Mouse (Mus musculus) bone marrow, adult 2 months (tissue): Measurements from ENCODE around the gene Cpa1. TPM values are rescaled to one million over a fixed set of nuclear protein-coding genes. Genes with fewer than 3 reads are reported as not detected.

ENCODE experiments used
- H3K27ac ChIP-seq: fragments of 200-500 bp; 2 replicates; pipeline ENCODE4 v1.5.1; 2012; ENCODE audit warnings: low read depth, mild to moderate bottlenecking, control low read depth, inconsistent platforms, low read length; ENCODE audit not compliant: control insufficient read depth, poor library complexity, insufficient read depth
- H3K4me1 ChIP-seq: fragments of 200-500 bp; 2 replicates; pipeline ENCODE4 v1.6.1; 2011; ENCODE audit warnings: low read length; ENCODE audit not compliant: control insufficient read depth, insufficient read depth
- H3K4me3 ChIP-seq: fragments of 200-500 bp; replicated peaks from 2 replicates; pipeline ENCODE3; 2011; ENCODE audit warnings: mild to moderate bottlenecking, low read depth, low read length, control low read depth; ENCODE audit not compliant: control insufficient read depth
- CTCF ChIP-seq: fragments of 200-500 bp; IDR thresholded peaks from 2 replicates; pipeline ENCODE4 v1.5.1; 2011; ENCODE audit warnings: low read length, control low read depth; ENCODE audit not compliant: control insufficient read depth, insufficient read depth
- POLR2A ChIP-seq: fragments of 200-500 bp; IDR thresholded peaks from 2 replicates; pipeline ENCODE4 v1.6.1; 2011; ENCODE audit warnings: low read depth, mild to moderate bottlenecking, control low read depth, low read length, borderline replicate concordance; ENCODE audit not compliant: control insufficient read depth
- WGBS: fragments of 180-500 bp; shearing (Covaris S2); methylation state at CpG from one replicate; pipeline ENCODE4 v1.1.7; 2018; 5-methylcytosine and 5-hydroxymethylcytosine counted together
- polyA plus RNA-seq: library from polyadenylated mRNA; stranded (reverse); fragments of >200 nt; gene quantifications from 2 replicates; pipeline ENCODE4 v1.2.4, GENCODE M21; 2011; ENCODE audit warnings: low replicate concordance; ENCODE audit not compliant: missing spikeins, insufficient read depth, insufficient read length

Cpa1 gene
- polyA plus RNA-seq, 1 experiment = not detected

- H3K4me1 ChIP-seq = peaks cover 2% of the 10 kb centered on the region; the same call in 1 of the 2 replicates
- 55% methylated on average over 14 of the region's 14 CpGs for WGBS
- TF ChIP-seq POLR2A (no peak), CTCF (no peak)
- H3K27ac ChIP-seq = no peak overlapping the region
- H3K4me3 ChIP-seq = no peak overlapping the region
These were observed 34.9 kb downstream of the Cpa1 start for GRCm38 (mm10) chr6:30673764-30674561.

DNA sequence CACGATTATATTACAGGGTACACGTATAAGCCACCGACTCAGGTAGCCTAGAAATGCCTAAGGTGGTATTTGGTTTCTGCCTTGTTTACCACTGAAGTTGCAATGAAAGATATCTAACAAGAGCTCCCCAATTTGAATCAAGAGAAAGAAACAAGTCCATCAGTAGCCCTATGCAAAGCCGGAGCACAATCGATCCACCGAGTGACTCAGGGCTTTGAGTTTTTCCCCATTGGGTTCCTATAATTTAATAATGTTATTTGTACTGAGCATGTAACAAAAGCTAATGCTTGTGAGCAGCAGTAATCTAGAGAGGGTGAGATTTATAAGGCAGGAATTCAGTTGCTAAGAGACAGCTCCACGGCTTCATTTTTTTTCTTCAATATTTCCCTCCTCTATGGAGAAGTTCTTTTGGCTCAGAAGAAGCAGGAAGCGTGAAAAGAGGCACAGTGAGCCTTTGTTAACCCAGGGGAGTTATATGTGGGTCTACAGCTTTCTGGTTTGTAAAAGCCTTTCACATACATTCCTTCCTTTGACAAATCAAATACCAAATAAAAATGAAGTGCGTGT, 35.8 kb downstream of the Cpa1 start:
- Histone ChIP-seq H3K27ac (no peak overlapping the region), H3K4me3 (no peak overlapping the region), H3K4me1 (peaks cover 2% of the 10 kb centered on the region; the same call in 1 of the 2 replicates)
- TF ChIP-seq POLR2A (no peak), CTCF (no peak)
- 63% methylated on average over 9 of the region's 9 CpGs for WGBS

- TF ChIP-seq POLR2A (no peak), CTCF (no peak)
- WGBS = 43% methylated on average over 11 of the region's 11 CpGs
- Histone ChIP-seq H3K27ac (peak overlapping the region; percentile 4; the same call in 1 of the 2 replicates), H3K4me3 (no peak overlapping the region), H3K4me1 (peaks cover 2% of the 10 kb centered on the region; the same call in 1 of the 2 replicates)
These were observed 36.3 kb downstream of the Cpa1 start for GRCm38 (mm10) chr6:30675281-30675771.

DNA sequence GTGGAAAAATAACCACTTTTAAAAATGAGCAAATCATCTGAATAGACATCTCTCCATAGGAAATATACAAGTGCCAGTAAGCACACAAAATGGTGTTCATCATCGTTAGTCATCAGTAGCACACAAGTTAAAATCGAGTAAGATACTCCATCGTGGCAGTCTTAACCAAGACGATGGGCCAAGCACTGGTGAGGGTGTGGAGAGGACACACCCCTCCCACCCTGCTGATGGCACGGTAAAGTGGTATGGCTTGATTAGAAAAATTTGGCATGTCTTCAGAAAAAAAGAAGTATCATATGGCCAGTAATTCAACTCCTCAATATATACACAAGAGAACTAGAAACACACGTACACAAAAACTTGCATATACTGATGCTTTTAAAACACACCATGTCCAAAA, 37.5 kb downstream of the Cpa1 start:
- Histone ChIP-seq H3K4me1 (peaks cover 2% of the 10 kb centered on the region; the same call in 1 of the 2 replicates), H3K27ac (no peak overlapping the region), H3K4me3 (no peak overlapping the region)
- TF ChIP-seq CTCF = no peak
- no peak for TF ChIP-seq POLR2A
- WGBS = 69% methylated on average over 6 of the region's 6 CpGs

DNA sequence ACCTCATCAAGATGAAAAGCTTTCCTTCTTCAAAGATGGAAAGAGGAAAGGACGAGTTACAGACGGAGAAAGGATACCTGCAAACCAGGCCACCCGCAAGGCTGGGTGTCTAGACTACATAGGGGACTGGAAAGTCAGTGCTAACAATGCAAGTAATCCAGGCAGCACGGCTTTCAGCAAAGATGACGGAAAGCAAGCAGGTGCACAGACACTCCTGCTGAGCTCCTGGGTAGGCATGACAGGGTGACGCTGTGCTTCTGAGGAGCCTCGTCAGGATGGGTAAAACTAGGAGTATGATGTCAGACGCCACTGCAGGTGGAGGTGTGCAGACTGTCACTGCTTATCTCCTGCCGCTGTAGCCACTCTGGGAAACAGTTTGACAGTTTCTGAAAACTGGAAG, 38.6 kb downstream of the Cpa1 start:
- WGBS = 90% methylated on average over 9 of the region's 9 CpGs
- Histone ChIP-seq H3K4me1 (no peaks in the 10 kb centered on the region; the same call in 1 of the 2 replicates), H3K4me3 (no peak overlapping the region), H3K27ac (no peak overlapping the region)
- TF ChIP-seq POLR2A = no peak
- TF ChIP-seq CTCF = no peak

GRCm38 (mm10) chr6:30678482-30678881, 39.5 kb downstream of the Cpa1 start:
- 86% methylated on average over 6 of the region's 6 CpGs for WGBS
- no peaks in the 10 kb centered on the region for H3K4me1 ChIP-seq
- TF ChIP-seq CTCF (no peak), POLR2A (no peak)
- H3K4me3 ChIP-seq = no peak overlapping the region
- no peak overlapping the region for H3K27ac ChIP-seq

DNA sequence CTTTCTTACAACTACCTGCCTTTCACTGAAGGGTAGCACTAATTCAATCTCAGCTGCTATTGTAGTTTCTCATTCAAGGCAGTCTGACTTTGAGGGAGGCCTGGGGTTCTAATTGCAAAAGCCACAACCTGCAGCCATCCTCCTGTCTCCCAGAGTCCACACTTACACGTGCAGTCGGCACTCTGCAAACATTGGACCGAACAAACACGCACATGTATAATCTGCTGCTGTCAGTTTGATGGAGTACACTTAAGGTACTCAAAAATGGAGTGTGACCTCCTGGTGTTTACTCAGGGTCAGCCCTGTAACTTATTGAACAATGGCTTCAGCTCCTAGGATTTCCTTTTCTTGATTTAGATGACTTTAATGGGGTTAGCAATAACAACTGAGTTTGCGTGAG, 40.5 kb downstream of the Cpa1 start:
- WGBS = 94% methylated on average over 5 of the region's 5 CpGs
- no peak for TF ChIP-seq POLR2A
- TF ChIP-seq CTCF = no peak
- H3K4me1 ChIP-seq = no peaks in the 10 kb centered on the region
- no peak overlapping the region for H3K27ac ChIP-seq
- no peak overlapping the region for H3K4me3 ChIP-seq

GRCm38 (mm10) chr6:30680442-30680841, 41.4 kb downstream of the Cpa1 start:
- Histone ChIP-seq H3K27ac (no peak overlapping the region), H3K4me3 (no peak overlapping the region), H3K4me1 (no peaks in the 10 kb centered on the region)
- 88% methylated on average over 7 of the region's 7 CpGs for WGBS
- TF ChIP-seq CTCF (no peak), POLR2A (no peak)
